Mouse (Mus musculus) urinary bladder, postnatal 36 days (tissue): ENCODE data around the gene Phf24.

Source experiments
- DNase-seq, 2 experiments: peaks; one replicate each; pipeline ENCODE4 v3.0.0; 2022; ENCODE audit warnings: low spot score in 2 of 2, mixed read lengths in 1 of 2

Gene Phf24

GRCm38 (mm10) chr4:42913391-42913790, 3.1 kb upstream of the Phf24 start:
- no peak for DNase-seq

- DNase-seq = no peak
Measured at GRCm38 (mm10) chr4:42915311-42915710, 1.1 kb upstream of the Phf24 start.

GRCm38 (mm10) chr4:42915966-42916365, 494 bp upstream of the Phf24 start:
- no peak for DNase-seq

GRCm38 (mm10) chr4:42917402-42917774, 928 bp downstream of the Phf24 start:
- DNase-seq = no peak

- DNase-seq = no peak
Measured at GRCm38 (mm10) chr4:42920726-42921125, 4.3 kb downstream of the Phf24 start.

GRCm38 (mm10) chr4:42921536-42921935, 5.1 kb downstream of the Phf24 start:
- DNase-seq = no peak

GRCm38 (mm10) chr4:42922056-42922455, 5.6 kb downstream of the Phf24 start:
- no peak for DNase-seq

- no peak for DNase-seq
Measured at GRCm38 (mm10) chr4:42922461-42922860, 6.0 kb downstream of the Phf24 start.

- DNase-seq = no peak
Measured at GRCm38 (mm10) chr4:42924095-42924710, 7.7 kb downstream of the Phf24 start.

GRCm38 (mm10) chr4:42928209-42928608, 11.7 kb downstream of the Phf24 start:
- DNase-seq = no peak

GRCm38 (mm10) chr4:42928952-42929351, 12.5 kb downstream of the Phf24 start:
- no peak for DNase-seq

- DNase-seq = no peak
Measured at GRCm38 (mm10) chr4:42932229-42932969, 15.9 kb downstream of the Phf24 start.

GRCm38 (mm10) chr4:42933630-42934029, 17.2 kb downstream of the Phf24 start:
- DNase-seq = peak; percentile 35 to 60

- DNase-seq = no peak
Measured at GRCm38 (mm10) chr4:42941396-42941795, 24.9 kb downstream of the Phf24 start.

GRCm38 (mm10) chr4:42943341-42943740, 26.9 kb downstream of the Phf24 start:
- no peak for DNase-seq

GRCm38 (mm10) chr4:42944185-42944584, 27.7 kb downstream of the Phf24 start:
- DNase-seq = no peak

GRCm38 (mm10) chr4:42945043-42945442, 28.6 kb downstream of the Phf24 start:
- no peak for DNase-seq

- no peak for DNase-seq
Measured at GRCm38 (mm10) chr4:42945445-42945844, 29.0 kb downstream of the Phf24 start.

- DNase-seq = peak in 1 of 2 experiments; percentile 41
Measured at GRCm38 (mm10) chr4:42945952-42946351, 29.5 kb downstream of the Phf24 start.

- no peak for DNase-seq
Measured at GRCm38 (mm10) chr4:42946733-42947290, 30.4 kb downstream of the Phf24 start.

- DNase-seq = no peak
Measured at GRCm38 (mm10) chr4:42948527-42948926, 32.1 kb downstream of the Phf24 start.

GRCm38 (mm10) chr4:42949051-42949675, 32.7 kb downstream of the Phf24 start:
- no peak for DNase-seq

- DNase-seq = peak; percentile 97 to 98
Measured at GRCm38 (mm10) chr4:42949676-42950051, 33.2 kb downstream of the Phf24 start, which contains the start of gene Dnajb5. Gene Dnajb5, plus strand, starts transcription at chr4:42949814.
